Mouse (Mus musculus): ENCODE results near the gene Ywhag. TPM values are rescaled to one million over a fixed set of nuclear protein-coding genes. Genes with fewer than 3 reads are reported as not detected.

Ywhag gene
- polyA plus RNA-seq, 1 experiment = 227 TPM

GRCm38 (mm10) chr5:135958367-135958766 is 24.0 kb upstream of the Ywhag start:
- Histone ChIP-seq H3K4me3 (ENCODE audit: insufficient read depth, poor library complexity, severe bottlenecking) (no peak overlapping the region), H3K79me2 (ENCODE audit: control insufficient read depth, insufficient read depth) (peaks cover 10% of the 10 kb centered on the region), H3K36me3 (ENCODE audit: control insufficient read depth, insufficient read depth) (no peaks in the 10 kb centered on the region), H3K27me3 (ENCODE audit: control insufficient read depth, insufficient read depth, insufficient read length) (no peaks in the 10 kb centered on the region), H3ac (ENCODE audit: control insufficient read depth, insufficient read length, low read depth) (no peak overlapping the region), H3K79me3 (ENCODE audit: low read depth) (no peaks in the 10 kb centered on the region)
- TF ChIP-seq USF1 (IDR thresholded peaks at IDR 0.05; ENCODE audit: low read depth) (no peak), CEBPB (IDR thresholded peaks at IDR 0.05; ENCODE audit: low read depth) (no peak), MYOG (IDR thresholded peaks at IDR 0.05; ENCODE audit: control insufficient read depth, extremely low read depth, insufficient read length) (no peak), MYOD1 (IDR thresholded peaks at IDR 0.05; ENCODE audit: control insufficient read depth, insufficient read length, low read depth) (no peak), MAX (IDR thresholded peaks at IDR 0.05) (no peak), CTCF (IDR thresholded peaks at IDR 0.05; ENCODE audit: control insufficient read depth, insufficient read depth, insufficient read length) (no peak), FOSL1 (IDR thresholded peaks at IDR 0.05; ENCODE audit: insufficient read depth, low read length, poor library complexity, severe bottlenecking) (no peak)

GRCm38 (mm10) chr5:135957207-135957974 is 23.0 kb upstream of the Ywhag start:
- peaks cover 10% of the 10 kb centered on the region for H3K79me2 ChIP-seq (ENCODE audit: control insufficient read depth, insufficient read depth)
- H3K79me3 ChIP-seq (ENCODE audit: low read depth) = no peaks in the 10 kb centered on the region
- no peaks in the 10 kb centered on the region for H3K36me3 ChIP-seq (ENCODE audit: control insufficient read depth, insufficient read depth)
- no peak overlapping the region for H3ac ChIP-seq (ENCODE audit: control insufficient read depth, insufficient read length, low read depth)
- no peak overlapping the region for H3K4me3 ChIP-seq (ENCODE audit: insufficient read depth, poor library complexity, severe bottlenecking)
- TF ChIP-seq CEBPB (IDR thresholded peaks at IDR 0.05; ENCODE audit: low read depth) (no peak), MYOD1 (IDR thresholded peaks at IDR 0.05; ENCODE audit: control insufficient read depth, insufficient read length, low read depth) (no peak), USF1 (IDR thresholded peaks at IDR 0.05; ENCODE audit: low read depth) (no peak), CTCF (IDR thresholded peaks at IDR 0.05; ENCODE audit: control insufficient read depth, insufficient read depth, insufficient read length) (no peak), MAX (IDR thresholded peaks at IDR 0.05) (peak; percentile 71)
- H3K27me3 ChIP-seq (ENCODE audit: control insufficient read depth, insufficient read depth, insufficient read length) = no peaks in the 10 kb centered on the region

- TF ChIP-seq MYOG (IDR thresholded peaks at IDR 0.05; ENCODE audit: control insufficient read depth, extremely low read depth, insufficient read length) (no peak), CEBPB (IDR thresholded peaks at IDR 0.05; ENCODE audit: low read depth) (no peak), CTCF (IDR thresholded peaks at IDR 0.05; ENCODE audit: control insufficient read depth, insufficient read depth, insufficient read length) (no peak), MYOD1 (IDR thresholded peaks at IDR 0.05; ENCODE audit: control insufficient read depth, insufficient read length, low read depth) (no peak), FOSL1 (IDR thresholded peaks at IDR 0.05; ENCODE audit: insufficient read depth, low read length, poor library complexity, severe bottlenecking) (no peak), MAX (IDR thresholded peaks at IDR 0.05) (no peak), USF1 (IDR thresholded peaks at IDR 0.05; ENCODE audit: low read depth) (no peak)
- peaks cover 7% of the 10 kb centered on the region for H3K79me2 ChIP-seq (ENCODE audit: control insufficient read depth, insufficient read depth)
Measured at GRCm38 (mm10) chr5:135956300-135957206, 22.1 kb upstream of the Ywhag start.

GRCm38 (mm10) chr5:135952830-135953229 is 18.4 kb upstream of the Ywhag start:
- no peaks in the 10 kb centered on the region for H3K79me2 ChIP-seq (ENCODE audit: control insufficient read depth, insufficient read depth)
- no peaks in the 10 kb centered on the region for H3K79me3 ChIP-seq (ENCODE audit: low read depth)
- H3K27me3 ChIP-seq (ENCODE audit: control insufficient read depth, insufficient read depth, insufficient read length) = no peaks in the 10 kb centered on the region
- no peaks in the 10 kb centered on the region for H3K36me3 ChIP-seq (ENCODE audit: control insufficient read depth, insufficient read depth)
- TF ChIP-seq CEBPB (IDR thresholded peaks at IDR 0.05; ENCODE audit: low read depth) (no peak), FOSL1 (IDR thresholded peaks at IDR 0.05; ENCODE audit: insufficient read depth, low read length, poor library complexity, severe bottlenecking) (no peak), CTCF (IDR thresholded peaks at IDR 0.05; ENCODE audit: control insufficient read depth, insufficient read depth, insufficient read length) (no peak), MYOD1 (IDR thresholded peaks at IDR 0.05; ENCODE audit: control insufficient read depth, insufficient read length, low read depth) (no peak), USF1 (IDR thresholded peaks at IDR 0.05; ENCODE audit: low read depth) (no peak), MYOG (IDR thresholded peaks at IDR 0.05; ENCODE audit: control insufficient read depth, extremely low read depth, insufficient read length) (no peak), MAX (IDR thresholded peaks at IDR 0.05) (no peak)
- no peak overlapping the region for H3K4me3 ChIP-seq (ENCODE audit: insufficient read depth, poor library complexity, severe bottlenecking)
- H3ac ChIP-seq (ENCODE audit: control insufficient read depth, insufficient read length, low read depth) = no peak overlapping the region

More at GRCm38 (mm10) chr5:135956300-135957206, 22.1 kb upstream of the Ywhag start:
- Histone ChIP-seq H3K79me3 (ENCODE audit: low read depth) (no peaks in the 10 kb centered on the region), H3K4me3 (ENCODE audit: insufficient read depth, poor library complexity, severe bottlenecking) (no peak overlapping the region), H3ac (ENCODE audit: control insufficient read depth, insufficient read length, low read depth) (no peak overlapping the region), H3K27me3 (ENCODE audit: control insufficient read depth, insufficient read depth, insufficient read length) (no peaks in the 10 kb centered on the region), H3K36me3 (ENCODE audit: control insufficient read depth, insufficient read depth) (no peaks in the 10 kb centered on the region)

GRCm38 (mm10) chr5:135951660-135952059 is 17.2 kb upstream of the Ywhag start:
- TF ChIP-seq CTCF (IDR thresholded peaks at IDR 0.05; ENCODE audit: control insufficient read depth, insufficient read depth, insufficient read length) (no peak), USF1 (IDR thresholded peaks at IDR 0.05; ENCODE audit: low read depth) (no peak), MYOD1 (IDR thresholded peaks at IDR 0.05; ENCODE audit: control insufficient read depth, insufficient read length, low read depth) (no peak), CEBPB (IDR thresholded peaks at IDR 0.05; ENCODE audit: low read depth) (no peak), FOSL1 (IDR thresholded peaks at IDR 0.05; ENCODE audit: insufficient read depth, low read length, poor library complexity, severe bottlenecking) (no peak), MAX (IDR thresholded peaks at IDR 0.05) (no peak), MYOG (IDR thresholded peaks at IDR 0.05; ENCODE audit: control insufficient read depth, extremely low read depth, insufficient read length) (no peak)
- no peaks in the 10 kb centered on the region for H3K79me3 ChIP-seq (ENCODE audit: low read depth)
- no peaks in the 10 kb centered on the region for H3K36me3 ChIP-seq (ENCODE audit: control insufficient read depth, insufficient read depth)
- H3ac ChIP-seq (ENCODE audit: control insufficient read depth, insufficient read length, low read depth) = no peak overlapping the region
- no peaks in the 10 kb centered on the region for H3K79me2 ChIP-seq (ENCODE audit: control insufficient read depth, insufficient read depth)
- H3K4me3 ChIP-seq (ENCODE audit: insufficient read depth, poor library complexity, severe bottlenecking) = no peak overlapping the region
- no peaks in the 10 kb centered on the region for H3K27me3 ChIP-seq (ENCODE audit: control insufficient read depth, insufficient read depth, insufficient read length)

Measured in C2C12 (cell line).